Mouse (Mus musculus): ENCODE data around the gene Eif3j1.
"Not testable (repeated sequence)": the region's sequence is repeated elsewhere in the genome, so short reads cannot be mapped to it uniquely, and the experiment has no call there.

Eif3j1 gene

DNA sequence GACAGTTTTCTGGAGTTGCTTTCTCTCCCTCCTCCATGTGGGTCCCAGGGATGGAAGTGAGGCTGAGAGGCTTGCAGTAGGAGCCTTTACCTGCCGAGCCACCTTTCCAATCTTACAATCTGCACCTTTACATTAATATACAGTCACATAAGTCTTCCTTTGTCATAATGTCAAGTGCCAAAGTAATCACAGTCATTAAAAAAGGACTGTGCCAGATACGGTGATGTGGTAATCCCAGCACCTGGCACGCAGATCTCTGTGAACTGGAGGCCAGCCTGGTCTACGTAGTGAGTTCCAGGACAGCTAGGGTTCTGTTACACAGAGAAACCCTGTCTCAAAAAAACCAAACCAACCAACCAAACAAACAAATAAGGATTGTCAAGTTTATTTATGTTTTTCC is 65.5 kb downstream of the Eif3j1 start:
- in situ Hi-C loops (cut with MboI, MseI) = no loop called here

DNA sequence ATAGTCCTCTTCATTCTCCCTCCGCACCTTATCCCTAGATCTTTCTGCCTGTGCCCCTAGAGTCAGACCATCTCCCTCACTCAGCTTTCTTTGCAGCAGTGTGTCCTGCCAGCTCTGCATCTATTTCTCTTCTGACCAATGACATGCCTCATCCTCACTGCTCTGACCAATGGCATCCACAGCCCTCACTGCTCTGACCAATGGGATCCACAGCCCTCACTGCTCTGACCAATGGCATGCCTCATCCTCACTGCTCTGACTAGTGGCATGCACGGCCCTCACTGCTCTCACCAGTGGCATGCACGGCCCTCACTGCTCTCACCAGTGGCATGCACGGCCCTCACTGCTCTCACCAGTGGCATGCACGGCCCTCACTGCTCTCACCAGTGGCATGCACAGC is 69.3 kb downstream of the Eif3j1 start:
- in situ Hi-C loops (cut with MboI, MseI) = not testable (repeated sequence)

DNA sequence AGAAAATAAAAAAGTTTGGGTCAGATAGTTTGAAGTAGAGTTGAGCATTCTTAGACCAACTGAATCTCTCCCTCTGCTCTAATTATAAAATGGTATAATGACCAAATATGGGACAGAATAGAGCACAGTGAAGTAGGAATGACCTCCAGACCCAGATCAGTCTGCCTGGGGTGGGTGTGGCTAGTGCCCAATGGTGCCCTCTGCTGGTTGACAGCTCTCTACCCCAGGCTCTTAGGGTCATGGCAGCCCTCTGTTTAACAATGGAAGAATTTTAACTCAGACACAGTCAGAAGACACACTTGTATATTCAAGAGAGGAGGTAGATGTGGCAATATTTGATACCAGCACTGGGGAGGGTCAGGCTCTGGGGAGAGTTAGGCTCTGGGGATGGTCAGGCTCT is 73.7 kb downstream of the Eif3j1 start:
- in situ Hi-C loops (cut with MboI, MseI) = no loop called here
